7 mouse cellular contexts compared by ENCODE assay signal in the genomic region with DNA sequence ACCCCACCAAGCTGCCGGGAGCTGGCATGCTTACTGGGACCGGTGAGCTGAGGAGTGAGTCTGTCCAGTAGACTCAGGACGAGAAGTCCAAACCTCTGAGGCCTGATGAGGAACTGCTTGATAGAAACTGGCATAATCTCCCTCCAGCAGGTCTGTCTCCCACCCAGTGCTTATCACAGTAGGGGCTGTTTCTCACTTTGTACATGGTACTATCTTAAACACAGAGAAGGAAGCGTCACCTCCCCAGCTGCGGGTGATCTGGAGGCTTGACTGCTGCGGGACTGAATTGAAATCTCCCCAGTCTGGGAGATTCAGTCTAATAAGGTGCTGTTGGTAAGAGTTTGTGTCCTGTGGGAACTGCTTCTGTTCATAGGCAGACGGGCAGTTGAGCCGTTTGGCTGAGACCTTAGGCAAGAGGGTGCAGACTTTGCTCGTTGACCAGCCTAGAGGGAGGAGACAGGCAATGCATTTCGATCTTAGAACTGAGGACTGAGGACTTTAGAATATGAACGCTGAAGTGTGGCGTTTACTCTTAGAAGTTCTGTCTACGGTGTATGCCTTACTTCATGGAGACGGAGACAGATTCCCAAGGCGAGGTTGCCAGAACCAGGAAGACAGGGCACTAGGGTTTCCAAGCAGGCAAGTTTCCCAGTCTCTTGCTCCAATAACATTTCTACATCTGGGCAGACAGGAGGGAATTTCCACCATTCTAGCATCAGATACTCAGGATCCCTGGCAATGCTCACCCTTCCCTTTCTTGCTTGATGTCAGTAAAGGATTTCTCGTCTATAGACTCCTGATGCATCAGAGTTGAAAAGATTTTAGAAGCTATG.
DNase-seq lines count a peak whose midpoint lies in the region; ATAC-seq lines count a peak whose summit lies in the region.

No protein-coding gene starts in this region.

- no peaks in the 10 kb centered on the region for H3K9me3 ChIP-seq in limb, embryonic 13.5 days
- no peaks in the 10 kb centered on the region for H3K9me3 ChIP-seq in stomach, embryonic 15.5 days

- H3K9ac ChIP-seq in limb, embryonic 13.5 days = no peak overlapping the region
- H3K9ac ChIP-seq in stomach, embryonic 15.5 days = no peak overlapping the region

- peak overlapping the region; percentile 73 for H3K27ac ChIP-seq in limb, embryonic 13.5 days
- peak overlapping the region; percentile 52 for H3K27ac ChIP-seq in stomach, embryonic 15.5 days

- no peaks in the 10 kb centered on the region for H3K27me3 ChIP-seq in limb, embryonic 13.5 days
- H3K27me3 ChIP-seq in stomach, embryonic 15.5 days (replicated peaks) = no peaks in the 10 kb centered on the region

- peaks cover 33% of the 10 kb centered on the region for H3K4me1 ChIP-seq in limb, embryonic 13.5 days
- H3K4me1 ChIP-seq in stomach, embryonic 15.5 days = peaks cover 12% of the 10 kb centered on the region

- H3K36me3 ChIP-seq in limb, embryonic 13.5 days = no peaks in the 10 kb centered on the region
- no peaks in the 10 kb centered on the region for H3K36me3 ChIP-seq in stomach, embryonic 15.5 days

- 65% methylated on average over 16 of the region's 16 CpGs for WGBS in limb, embryonic 13.5 days
- WGBS in stomach, embryonic 15.5 days = 71% methylated on average over 16 of the region's 16 CpGs

- no peak for ATAC-seq in limb, embryonic 13.5 days (ENCODE audit: low FRiP score, low read depth)
- peak; percentile 86 for ATAC-seq in stomach, embryonic 15.5 days (ENCODE audit: insufficient read depth, low FRiP score, low read depth)

- peak overlapping the region; percentile 41 for H3K4me2 ChIP-seq in limb, embryonic 13.5 days (replicated peaks)
- H3K4me2 ChIP-seq in stomach, embryonic 15.5 days = no peak overlapping the region

- no peak overlapping the region; the same call in 1 of the 2 replicates for H3K4me3 ChIP-seq in limb, embryonic 13.5 days
- no peak overlapping the region for H3K4me3 ChIP-seq in stomach, embryonic 15.5 days (replicated peaks)

- intact Hi-C loops in left cerebral cortex, postnatal 36 days (cut with DNase I) = no loop called here

- peak; percentile 33 for DNase-seq in thymus, postnatal 0 days (ENCODE audit: low spot score)
- no peak for DNase-seq in thymus, postnatal 36 days
- peak; percentile 86 for DNase-seq in fibroblast of lung, adult 2 months (ENCODE audit: low read depth)
- no peak for DNase-seq in left cerebral cortex, postnatal 36 days (ENCODE audit: low spot score in 2 of 2)
- no peak for DNase-seq in right cerebral cortex, adult 2 months (ENCODE audit: low spot score in 2 of 2)

Comparison
In these comparisons a context has a peak if more than half of its experiments do, and no peak if none do; other contexts are left out.
1. DNase-seq: peak in thymus, postnatal 0 days (single experiment) and fibroblast of lung, adult 2 months (single experiment); none in thymus, postnatal 36 days (0 of 2), left cerebral cortex, postnatal 36 days (0 of 2) and right cerebral cortex, adult 2 months (0 of 2).